Mouse (Mus musculus) CD4-positive, CD25-positive, alpha-beta regulatory T cell, adult 4 months (primary cell): Measurements from ENCODE around the gene Focad. TPM values are rescaled to one million over a fixed set of nuclear protein-coding genes. Genes with fewer than 3 reads are reported as not detected.
"Not testable (repeated sequence)": the region's sequence is repeated elsewhere in the genome, so short reads cannot be mapped to it uniquely, and the experiment has no call there.

ENCODE experiments used
- ATAC-seq: one replicate; pipeline ENCODE4 v1.8.0; 2017
- polyA plus RNA-seq, 2 experiments: library from polyadenylated mRNA; unstranded; fragments of 100-300 nt; shearing (Covaris generic); gene quantifications; one replicate each; pipeline ENCODE4 v1.2.1; 2017

Focad gene
- polyA plus RNA-seq, 2 experiments from 2014 or later: 16.4 to 18.4 TPM

DNA sequence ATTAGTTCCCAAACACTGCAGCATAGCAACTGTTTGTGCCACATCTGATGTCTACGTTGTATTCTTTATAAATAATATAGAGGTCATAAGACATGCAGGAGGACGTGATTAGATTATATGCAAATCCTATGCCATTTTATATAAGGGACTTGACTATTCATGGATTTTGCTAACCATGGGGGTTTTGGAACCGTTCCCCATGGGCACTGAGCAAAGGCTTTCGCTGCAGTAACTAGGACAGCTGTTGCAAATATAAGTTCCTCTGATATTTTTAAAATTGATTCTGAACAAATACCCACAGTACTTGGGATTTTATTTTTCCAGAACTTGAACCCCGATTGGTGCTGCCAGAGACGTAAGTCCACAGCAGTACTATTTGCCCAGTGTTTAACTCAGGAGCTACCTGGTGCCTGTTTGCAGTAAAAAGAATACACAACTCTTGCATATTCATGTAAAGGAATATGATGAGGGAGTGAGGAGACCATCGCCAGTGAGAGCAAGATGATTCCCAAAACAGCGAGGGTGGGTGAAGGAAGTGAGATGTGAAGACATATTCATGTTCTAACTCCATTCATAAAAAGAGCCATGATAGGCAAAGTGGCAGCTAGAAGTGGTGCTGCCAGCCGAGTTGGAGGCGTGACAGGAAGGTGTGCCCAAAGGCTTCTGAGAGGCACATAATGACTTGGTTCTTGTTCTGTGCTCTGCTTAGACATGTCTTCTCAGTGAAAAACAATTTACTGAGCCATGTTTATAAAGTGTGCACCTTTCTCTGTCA lies 214.1 kb downstream of the Focad start:
- no peak for ATAC-seq

DNA sequence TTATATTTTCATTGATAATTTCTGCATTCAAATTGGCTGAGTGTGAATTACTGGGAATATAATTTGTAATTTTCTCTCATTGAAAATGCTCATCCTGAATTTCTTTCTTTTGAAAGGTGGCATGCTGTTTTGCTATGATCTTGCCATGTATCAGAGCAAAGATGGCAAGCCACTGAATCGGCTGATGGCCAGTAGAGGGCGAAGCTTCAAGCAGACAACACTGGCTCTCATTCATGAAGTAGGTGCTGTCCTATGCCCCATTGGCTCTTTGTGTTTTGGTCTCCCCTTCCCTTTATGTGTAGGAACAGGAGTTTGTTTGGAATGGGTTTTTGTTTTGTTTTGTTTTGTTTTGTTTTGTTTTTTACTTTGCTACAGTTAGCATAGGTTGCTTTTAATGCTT lies 215.2 kb downstream of the Focad start:
- peak; percentile 68 for ATAC-seq

DNA sequence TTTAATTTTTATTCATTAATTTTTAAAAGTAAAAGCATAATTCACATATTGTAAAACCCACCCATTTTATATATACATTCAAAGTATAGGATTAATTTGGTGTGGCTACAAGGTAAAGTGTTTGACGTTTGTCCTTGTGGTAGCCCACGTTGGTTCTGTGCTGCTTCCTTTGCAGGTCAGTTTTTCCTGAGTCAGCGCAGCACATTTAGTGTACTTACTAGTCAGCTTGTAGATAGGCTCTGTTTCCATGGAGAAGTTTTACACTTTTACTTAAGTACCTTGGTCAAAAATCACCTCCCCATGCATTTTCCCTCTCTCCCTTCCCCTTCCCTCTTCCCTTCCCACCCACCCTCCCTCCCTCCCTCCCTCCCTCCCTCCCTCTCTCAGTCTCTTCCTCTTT lies 220.5 kb downstream of the Focad start:
- no peak for ATAC-seq

DNA sequence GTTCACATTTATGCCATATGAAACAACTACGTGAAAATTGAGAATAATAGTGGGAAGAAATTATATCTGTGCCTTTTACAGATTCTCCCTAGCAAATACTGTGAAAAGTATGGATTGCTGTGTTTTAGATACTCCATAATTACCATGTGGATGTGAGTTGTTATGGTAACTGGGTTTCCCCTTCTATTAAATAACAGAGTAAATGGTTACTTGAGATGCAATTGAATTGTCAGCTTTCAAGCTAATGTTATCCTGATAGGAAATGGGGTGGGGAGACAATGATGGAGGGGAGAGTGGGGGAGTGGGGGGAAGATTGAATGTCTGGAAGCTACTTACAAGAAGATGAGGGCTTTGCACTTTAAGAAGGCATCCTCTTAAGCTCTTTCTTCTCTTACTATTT lies 225.6 kb downstream of the Focad start:
- no peak for ATAC-seq

DNA sequence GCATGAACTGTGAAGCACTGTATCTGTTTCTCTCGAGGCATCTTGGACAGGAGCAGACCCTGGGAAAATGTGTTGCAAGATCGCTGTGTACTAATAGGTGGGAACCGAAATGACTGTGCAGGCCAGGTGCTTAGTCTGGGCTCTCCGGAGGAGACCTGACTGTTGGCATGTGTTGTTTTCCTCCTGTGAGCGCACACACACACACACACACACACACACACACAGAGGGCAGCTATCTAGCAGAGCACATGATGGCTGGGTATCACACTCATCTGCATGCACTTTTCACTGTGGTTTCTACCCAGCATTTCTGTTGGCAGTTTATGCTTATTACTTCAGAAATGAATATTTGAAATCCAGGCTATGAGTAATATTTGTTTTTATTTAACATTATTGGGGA lies 231.0 kb downstream of the Focad start:
- no peak for ATAC-seq

DNA sequence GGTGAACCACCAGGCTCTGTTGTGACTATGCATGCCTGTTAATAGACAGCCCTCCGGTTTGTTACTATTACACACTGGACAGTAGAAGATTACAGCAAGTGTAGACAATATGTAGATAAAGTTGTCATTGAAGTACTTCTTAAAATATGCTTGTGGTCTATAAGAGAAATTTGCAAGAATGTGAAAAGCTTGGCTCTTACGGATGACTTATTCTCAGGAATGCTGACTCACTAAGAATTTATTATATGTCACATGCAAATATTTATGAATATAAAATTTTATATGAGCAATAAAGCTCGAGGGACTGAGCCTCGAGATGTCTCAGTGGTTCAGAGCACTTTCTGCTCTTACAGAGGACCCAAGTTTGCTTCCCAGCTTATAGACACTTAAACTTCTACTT lies 240.1 kb downstream of the Focad start:
- ATAC-seq: no peak

DNA sequence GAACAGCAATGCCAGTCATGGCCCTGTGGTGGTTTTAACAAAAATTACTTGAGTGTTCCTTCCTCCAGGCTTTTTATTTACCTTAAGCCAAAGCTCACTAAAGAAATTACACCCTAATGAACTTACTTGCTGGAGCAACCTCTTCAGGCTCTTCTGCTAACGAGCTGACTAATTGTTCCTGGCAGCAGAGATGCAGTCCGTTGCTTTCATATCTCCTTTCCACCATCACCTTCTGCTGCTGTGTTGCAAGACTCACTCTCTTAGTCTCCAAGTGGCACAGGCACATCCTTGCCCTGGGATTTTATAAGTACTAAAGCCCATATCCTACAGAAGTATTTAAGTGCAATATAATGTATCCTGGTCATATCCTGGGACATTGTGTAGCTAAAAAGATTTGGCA lies 242.3 kb downstream of the Focad start:
- ATAC-seq: no peak

DNA sequence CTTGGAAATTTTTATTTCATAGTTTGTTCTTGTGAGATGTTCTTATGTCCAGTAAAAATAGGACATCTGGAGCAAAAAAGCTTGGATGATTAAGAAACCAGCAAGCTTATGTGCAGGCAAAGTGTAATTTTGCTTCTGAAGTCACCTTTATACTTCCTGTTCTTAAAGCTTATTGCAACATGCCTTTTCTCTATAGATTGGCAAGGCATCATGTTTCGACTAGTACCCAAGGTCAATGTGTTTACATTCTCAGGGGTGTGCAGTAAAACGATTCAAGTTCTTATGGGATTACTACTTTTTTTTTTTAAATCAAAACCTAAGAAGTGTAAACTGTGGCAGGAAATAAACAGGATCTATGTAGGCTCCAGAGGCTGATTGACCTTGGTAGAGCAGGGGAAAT lies 242.9 kb downstream of the Focad start:
- no peak for ATAC-seq

DNA sequence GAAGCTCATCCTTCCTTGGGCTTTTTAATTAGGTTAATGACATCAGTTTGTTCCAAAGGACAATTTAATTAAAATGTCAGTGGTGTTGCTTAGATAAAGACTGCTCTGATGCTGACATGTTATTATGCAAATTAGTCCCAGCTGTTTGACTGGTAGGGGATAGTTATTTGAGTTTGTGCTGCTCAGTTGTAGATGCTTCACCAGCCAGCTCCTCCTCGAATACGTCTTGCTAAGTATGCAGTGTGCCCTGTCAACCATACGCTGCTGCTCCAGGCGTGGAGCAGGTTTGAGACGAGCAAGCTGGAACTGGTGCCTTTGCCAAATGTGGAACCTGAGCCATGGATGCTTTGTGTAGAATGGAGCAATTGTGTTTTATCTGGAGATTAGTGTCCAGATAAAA lies 243.7 kb downstream of the Focad start:
- no peak for ATAC-seq

DNA sequence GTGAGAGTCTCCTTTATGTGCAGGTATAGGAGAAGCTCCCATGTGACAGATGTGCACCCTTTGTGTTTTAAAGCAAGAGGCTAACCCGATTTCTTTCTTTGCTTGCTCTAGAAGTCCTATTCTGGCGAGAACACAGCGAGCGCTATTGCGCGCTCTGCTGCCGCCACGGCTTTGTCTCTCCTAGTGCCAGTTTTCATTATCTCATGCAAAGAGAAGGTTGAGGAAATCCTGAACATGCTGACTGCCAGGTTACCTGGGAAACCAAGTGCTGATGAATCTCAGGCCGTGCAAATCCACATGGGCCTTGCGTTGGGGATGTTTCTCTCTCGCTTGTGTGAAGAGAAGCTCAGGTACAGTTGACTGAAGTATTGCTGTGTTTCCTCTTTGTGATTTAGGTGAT lies 250.0 kb downstream of the Focad start:
- no peak for ATAC-seq

DNA sequence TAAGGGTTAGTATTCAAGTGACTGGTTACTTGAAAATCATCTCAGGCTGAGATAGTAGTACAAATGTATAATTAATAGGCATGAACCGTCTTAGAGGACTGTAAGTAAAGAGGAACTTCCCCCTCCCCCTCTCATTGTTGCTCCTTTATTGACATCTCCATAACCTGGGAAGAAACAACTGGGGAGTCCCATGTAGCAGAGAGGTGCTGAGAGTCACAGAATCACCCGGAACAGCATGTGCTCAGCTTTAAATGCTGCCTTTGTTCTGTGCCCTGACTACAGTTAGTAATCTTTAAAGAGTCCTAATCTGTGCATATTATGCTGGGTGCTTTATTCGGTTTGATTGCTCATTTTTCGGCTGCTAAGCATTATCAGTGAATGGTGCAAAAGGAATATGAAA lies 250.6 kb downstream of the Focad start:
- no peak for ATAC-seq

DNA sequence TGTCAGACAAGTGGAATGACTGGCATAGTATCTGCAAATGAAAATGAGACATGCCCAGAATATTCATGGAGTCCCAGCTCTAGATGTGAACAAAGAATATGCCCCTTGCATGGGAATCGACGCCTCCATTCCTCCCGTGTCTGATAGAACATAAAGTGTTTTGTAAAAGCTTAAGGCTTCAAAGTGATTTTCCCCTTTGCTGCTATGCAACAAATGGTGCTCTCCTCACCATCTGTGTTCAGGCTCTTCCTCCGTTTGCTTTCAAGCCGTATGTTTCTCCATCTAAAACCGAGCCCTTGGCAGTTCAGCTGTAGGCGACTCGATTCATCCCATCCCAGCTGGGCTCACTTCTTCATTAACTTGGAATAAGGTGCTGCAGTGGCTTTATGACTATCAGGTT lies 251.5 kb downstream of the Focad start:
- no peak for ATAC-seq

DNA sequence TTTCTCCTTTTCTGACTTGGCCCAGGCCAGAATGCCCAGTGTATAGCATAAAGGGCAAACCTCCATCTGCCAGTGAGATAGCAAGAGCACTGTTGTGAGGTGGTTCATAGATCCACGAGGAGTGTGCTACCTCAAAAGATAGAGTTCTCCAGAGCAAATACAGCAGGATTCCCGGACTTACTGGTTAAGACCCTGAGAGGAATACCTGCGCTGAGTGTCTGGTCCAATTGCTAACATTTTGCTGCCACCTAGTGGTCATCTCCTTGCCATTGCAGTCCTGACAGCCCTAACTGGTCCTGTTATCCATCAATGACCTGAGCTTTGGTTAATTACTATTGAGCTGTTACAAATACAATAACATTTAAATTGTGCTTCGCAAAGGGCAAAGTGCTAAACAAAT lies 256.5 kb downstream of the Focad start:
- peak; percentile 91 for ATAC-seq

DNA sequence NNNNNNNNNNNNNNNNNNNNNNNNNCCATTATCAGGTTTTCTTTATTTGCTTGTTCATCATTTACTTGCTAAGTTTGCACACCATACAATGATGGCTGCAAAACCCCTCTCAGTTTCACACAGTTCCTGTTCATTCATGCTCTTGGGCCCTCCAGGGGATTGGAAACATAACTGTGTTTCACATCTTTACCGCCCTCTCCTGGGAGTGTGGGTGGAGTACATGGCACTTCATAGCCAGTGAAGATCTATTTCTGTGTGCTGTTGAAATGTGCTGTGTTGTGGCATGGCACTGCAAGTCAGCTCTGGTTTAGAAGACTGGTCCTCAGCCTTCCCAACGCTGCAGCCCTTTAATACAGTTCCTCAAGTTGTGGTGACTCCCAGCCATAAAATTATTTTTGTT lies 262.2 kb downstream of the Focad start:
- peak; percentile 35 for ATAC-seq

DNA sequence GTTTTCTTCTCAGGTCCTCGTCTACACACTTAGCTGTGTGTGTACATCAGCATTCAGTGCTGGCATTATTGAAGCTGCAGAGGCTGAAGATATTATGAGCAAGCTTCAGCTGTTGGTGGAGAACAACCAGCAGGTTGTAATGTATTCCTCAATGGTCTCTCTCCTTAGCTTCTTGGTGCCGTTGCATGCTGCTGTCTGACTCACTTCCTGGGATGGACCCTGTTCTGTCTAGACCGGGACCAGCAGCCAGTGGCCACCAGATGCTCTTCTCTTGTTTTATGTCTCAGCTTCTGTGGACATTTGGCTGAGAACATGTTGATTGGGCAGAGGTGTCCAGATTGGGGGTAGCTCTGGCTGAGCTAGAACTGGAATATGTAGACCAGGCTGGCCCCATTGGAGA lies 263.0 kb downstream of the Focad start:
- no peak for ATAC-seq

DNA sequence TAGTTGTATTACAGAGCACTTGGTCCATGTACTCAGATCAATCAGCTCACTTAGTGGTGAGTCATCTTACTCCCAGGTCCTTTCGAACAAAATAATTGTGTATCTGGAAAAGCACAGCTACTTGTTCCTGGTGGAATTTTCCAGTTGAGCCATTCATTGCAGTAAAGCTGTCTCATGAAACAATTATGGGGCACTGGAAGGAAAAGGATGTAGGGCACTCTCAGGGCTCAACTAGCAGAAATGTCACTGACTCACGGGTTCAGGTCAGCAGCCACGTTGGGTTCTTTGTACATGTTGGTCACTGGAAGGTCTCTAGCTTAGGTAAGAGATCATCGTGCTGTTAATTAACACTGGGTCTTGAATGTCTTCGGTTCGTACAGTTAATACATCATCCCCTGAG lies 275.5 kb downstream of the Focad start:
- ATAC-seq: no peak

DNA sequence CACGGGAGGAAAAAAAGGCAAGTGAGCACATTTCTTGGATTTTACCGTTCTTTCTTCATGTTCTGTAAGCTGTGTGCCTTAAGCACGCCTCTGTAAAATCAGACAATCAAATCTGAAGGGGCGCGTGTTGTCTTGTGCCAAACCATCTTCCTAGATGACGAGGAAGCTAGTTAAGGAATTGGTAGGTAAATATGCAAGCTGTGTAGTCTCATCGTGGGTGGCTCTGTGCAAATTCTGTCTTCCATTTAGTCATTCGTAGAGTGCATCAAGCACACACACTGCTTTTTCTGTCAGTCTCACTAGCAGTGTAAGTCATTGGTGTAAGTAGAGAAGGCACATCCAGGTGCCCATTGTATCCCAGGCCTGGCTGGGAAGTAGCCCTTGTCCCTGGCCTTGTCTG lies 276.4 kb downstream of the Focad start:
- ATAC-seq: no peak

DNA sequence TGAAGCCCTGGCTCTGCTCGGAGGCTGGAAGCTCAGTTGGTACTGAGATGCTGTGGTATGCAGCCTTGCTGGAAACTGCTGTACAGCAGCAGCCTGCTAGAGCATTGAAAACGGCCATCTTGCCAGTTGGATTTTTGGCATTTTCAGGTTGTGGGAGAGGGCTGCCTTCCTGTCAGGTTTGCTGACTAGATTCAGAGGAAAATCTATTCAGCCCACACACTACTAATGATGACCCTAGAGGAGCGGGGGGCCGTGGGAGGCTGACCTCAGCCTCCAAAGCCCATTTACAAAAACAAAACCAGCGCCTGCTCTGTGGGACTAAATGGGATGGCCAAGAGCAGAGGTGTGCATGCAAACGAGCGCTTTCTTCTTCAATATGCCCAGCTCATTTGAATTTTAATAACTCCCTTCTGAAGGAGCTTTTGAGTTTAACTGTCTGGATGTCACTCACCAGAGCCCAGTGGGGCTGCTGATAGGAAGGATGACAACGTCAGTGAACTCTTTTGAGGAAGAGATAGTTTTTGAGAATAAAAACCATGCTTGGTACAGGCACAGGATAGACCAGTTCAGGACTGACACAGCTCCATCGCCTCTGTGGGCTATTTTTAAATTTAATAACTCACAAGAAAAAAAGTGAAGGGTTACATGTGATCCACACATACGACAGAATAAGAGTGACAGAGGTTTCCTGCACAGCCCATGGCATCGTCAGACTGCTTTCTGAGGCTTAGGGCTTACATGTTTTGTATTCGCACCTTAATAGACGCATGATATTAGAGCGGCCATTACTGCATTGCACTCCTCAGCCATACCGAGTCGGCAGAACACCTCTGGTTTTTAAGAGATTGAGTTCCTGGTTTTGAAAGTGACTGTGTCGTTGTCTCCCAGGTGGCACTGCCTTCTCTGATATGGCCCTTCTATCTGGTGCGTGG lies 278.1 kb downstream of the Focad start:
- ATAC-seq: no peak

DNA sequence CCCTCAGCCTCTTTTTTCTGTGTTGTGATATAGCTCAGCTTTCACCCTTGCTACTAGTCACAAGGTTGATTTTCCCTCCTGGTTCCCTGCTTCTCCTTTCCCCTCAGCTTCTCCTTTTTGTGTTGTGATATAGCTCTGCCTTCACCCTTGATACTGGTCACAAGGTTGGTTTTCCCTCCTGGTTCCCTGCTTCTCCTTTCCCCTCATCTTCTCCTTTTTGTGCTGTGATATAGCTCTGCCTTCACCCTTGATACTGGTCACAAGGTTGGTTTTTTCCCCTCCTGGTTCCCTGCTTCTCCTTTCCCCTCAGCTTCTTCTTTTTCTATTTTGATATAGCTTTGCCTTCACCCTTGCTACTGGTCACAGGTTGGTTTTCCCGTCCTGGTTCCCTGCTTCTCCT lies 295.6 kb downstream of the Focad start:
- ATAC-seq: no peak

DNA sequence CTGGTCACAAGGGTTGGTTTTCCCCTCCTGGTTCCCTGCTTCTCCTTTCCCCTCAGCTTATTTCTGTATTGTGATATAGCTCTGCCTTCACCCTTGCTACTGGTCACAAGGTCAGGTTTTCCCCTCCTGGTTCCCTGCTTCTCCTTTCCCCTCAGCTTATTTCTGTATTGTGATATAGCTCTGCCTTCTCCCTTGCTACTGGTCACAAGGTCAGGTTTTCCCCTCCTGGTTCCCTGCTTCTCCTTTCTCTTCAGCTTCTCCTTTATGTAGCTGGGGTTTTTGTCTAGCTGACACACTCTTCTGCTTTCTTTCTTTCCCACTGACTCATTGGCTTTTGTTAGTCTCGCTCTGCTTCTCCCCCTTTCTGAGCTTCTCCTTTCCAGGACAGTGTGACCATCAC lies 296.2 kb downstream of the Focad start:
- not testable (repeated sequence) for ATAC-seq

DNA sequence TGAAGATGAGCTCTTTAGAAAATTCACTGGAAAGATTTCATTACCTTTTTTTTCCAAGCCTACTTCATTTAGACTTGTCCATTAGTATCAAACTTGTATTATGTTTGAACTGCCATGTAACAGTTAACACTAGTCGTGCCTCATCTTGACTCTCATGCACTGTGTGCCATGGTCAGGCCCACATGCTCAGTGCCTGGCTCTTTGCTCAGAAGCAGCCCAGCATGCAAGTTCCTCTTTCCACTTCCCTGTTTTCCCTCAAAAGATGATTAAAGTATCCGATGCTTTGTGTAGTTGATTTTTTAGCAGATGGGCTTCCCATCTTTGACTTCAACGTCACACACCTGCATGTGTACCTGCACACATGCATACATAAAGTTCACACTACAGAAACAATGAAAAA lies 301.3 kb downstream of the Focad start:
- ATAC-seq: no peak

DNA sequence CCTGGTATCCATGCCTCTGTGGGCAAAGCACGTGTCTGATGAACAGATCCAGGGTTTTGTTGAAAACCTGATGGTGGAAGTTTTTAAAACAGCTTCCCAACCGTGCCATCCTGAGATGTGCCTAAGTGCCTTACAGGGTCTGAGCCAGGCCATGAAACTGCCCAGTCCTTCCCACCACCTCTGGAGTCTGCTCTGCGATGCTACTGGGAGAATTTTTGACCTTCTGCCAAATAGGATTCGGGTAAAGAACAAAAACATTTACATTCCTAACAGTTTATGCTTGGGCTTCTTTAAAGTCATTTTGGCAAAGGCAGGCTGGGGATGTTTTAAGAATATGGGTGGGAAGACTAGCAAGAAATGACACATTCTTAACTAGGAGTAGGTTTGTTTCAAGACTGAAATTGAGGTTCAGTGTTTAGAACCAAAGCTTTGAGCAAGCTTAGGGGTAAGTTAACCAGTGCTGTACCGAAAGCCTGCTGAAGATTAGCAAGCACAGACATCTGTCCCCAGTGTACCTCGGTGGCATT lies 302.6 kb downstream of the Focad start:
- no peak for ATAC-seq

DNA sequence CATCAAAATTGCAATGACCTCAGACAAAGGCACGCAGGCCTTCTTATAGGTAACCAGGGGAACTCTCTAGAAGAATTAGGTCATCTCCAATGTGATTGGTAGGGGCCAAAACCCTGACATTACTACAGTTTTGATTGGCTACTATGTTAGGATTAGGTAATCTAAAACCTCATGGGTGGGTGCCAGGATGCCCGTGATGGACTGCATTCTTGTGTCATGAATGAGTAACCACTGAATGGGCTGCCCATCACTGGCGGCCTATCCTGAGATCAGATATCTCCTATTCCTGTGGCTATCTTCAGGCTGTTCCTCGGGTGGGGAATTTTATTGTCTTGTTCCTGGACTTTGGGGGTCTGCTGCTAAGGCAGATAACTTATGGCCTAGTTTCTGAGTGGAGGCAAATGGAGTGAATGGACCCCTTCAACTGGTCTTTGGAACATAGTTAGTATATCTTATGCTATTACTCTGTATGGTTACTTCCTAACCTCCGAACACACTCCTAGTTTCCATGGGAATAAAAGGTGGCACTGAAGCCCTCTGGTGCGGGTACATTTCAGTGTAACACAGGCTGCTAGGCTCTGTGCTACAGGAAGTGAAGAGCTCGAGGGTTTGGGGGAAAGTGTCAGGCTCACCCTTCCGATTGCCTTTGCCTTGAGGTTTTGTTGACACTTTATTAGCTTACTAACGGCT lies 306.0 kb downstream of the Focad start:
- ATAC-seq: no peak
